Mouse (Mus musculus) frontal cortex, adult (tissue): ENCODE data around the gene Olfr649.
A peak's percentile ranks its signal among the peaks of the same experiment; 100 is the strongest.

ENCODE experiments used
- ATAC-seq: cut with Nextera tagmentation; 2 replicates; pipeline ENCODE4 v1.9.2; 2017; ENCODE audit warnings: mild to moderate bottlenecking, moderate library complexity, mixed read lengths; ENCODE audit not compliant: low TSS enrichment

Olfr649 gene

GRCm38 (mm10) chr7:104195885-104196284 is at the start of gene Olfr649:
TSS of gene Olfr649 (minus strand) at chr7:104195985.
- no peak for ATAC-seq

- peak; percentile 92 for ATAC-seq
Observed at GRCm38 (mm10) chr7:104244287-104245181, 48.7 kb upstream of the Olfr649 start, which contains the start of gene Trim34a. TSS of gene Trim34a (plus strand) at chr7:104244457.

GRCm38 (mm10) chr7:104243616-104244015 is 47.8 kb upstream of the Olfr649 start:
- ATAC-seq = no peak

GRCm38 (mm10) chr7:104240857-104241256 is 45.1 kb upstream of the Olfr649 start:
- ATAC-seq = no peak

GRCm38 (mm10) chr7:104231203-104231602 is 35.4 kb upstream of the Olfr649 start:
- ATAC-seq = no peak

GRCm38 (mm10) chr7:104218701-104219569 is 23.1 kb upstream of the Olfr649 start, which contains the start of gene Trim6:
TSS of gene Trim6 (plus strand) at chr7:104218793.
- ATAC-seq = no peak

- no peak for ATAC-seq
Observed at GRCm38 (mm10) chr7:104217881-104218280, 22.1 kb upstream of the Olfr649 start.

- no peak for ATAC-seq
Observed at GRCm38 (mm10) chr7:104216011-104216535, 20.3 kb upstream of the Olfr649 start.

GRCm38 (mm10) chr7:104206197-104206596 is 10.4 kb upstream of the Olfr649 start:
- ATAC-seq = no peak

GRCm38 (mm10) chr7:104199822-104200221 is 4.0 kb upstream of the Olfr649 start:
- ATAC-seq = peak; percentile 88

GRCm38 (mm10) chr7:104191275-104191674 is 4.5 kb downstream of the Olfr649 start:
- ATAC-seq = 0 out of 2 replicates have a peak, but pooled peaks have one; percentile 27

- no peak for ATAC-seq
Observed at GRCm38 (mm10) chr7:104183292-104183691, 12.5 kb downstream of the Olfr649 start, which contains the start of gene Olfr648. TSS of gene Olfr648 (minus strand) at chr7:104183392.

GRCm38 (mm10) chr7:104179074-104179473 is 16.7 kb downstream of the Olfr649 start:
- no peak for ATAC-seq

GRCm38 (mm10) chr7:104178422-104179054 is 17.2 kb downstream of the Olfr649 start:
- ATAC-seq = no peak

- ATAC-seq = no peak
Observed at GRCm38 (mm10) chr7:104175085-104175484, 20.7 kb downstream of the Olfr649 start.

- ATAC-seq = no peak
Observed at GRCm38 (mm10) chr7:104169634-104170204, 26.1 kb downstream of the Olfr649 start.

GRCm38 (mm10) chr7:104167105-104167504 is 28.7 kb downstream of the Olfr649 start:
- ATAC-seq = no peak

GRCm38 (mm10) chr7:104150456-104150855 is 45.3 kb downstream of the Olfr649 start, which contains the start of gene Ubqlnl:
TSS of gene Ubqlnl (minus strand) at chr7:104150556.
- no peak for ATAC-seq

GRCm38 (mm10) chr7:104143179-104143578 is 52.6 kb downstream of the Olfr649 start, which contains the start of gene Ubqln3:
TSS of gene Ubqln3 (minus strand) at chr7:104143279.
- ATAC-seq = no peak
